Mouse (Mus musculus) spleen, postnatal 0 days (tissue): ENCODE measurements around the gene Atp13a1. TPM values are rescaled to one million over a fixed set of nuclear protein-coding genes. Genes with fewer than 3 reads are reported as not detected.

Source experiments
- polyA plus RNA-seq: library from polyadenylated mRNA; unstranded; fragments of >200 nt; fragmentation: Nextera tagmentation; extraction: Ambion mirVana; gene quantifications from 2 replicates; pipeline ENCODE4 v1.2.1, GENCODE M21; 2015

The Atp13a1 gene
- polyA plus RNA-seq = 17.5 and 20.8 TPM in 2 replicates

GRCm38 (mm10) chr8:69790773-69791367 lies at the start of gene Atp13a1, which contains the start of gene Zfp866:
TSS of gene Atp13a1 (plus strand) at chr8:69791163.
TSS of gene Zfp866 (minus strand) at chr8:69791178.

GRCm38 (mm10) chr8:69749544-69750454 lies 41.2 kb upstream of the Atp13a1 start, which contains the start of gene Zfp963:
TSS of gene Zfp963 (minus strand) at chr8:69749970.

GRCm38 (mm10) chr8:69774503-69775148 lies 16.3 kb upstream of the Atp13a1 start, which contains the start of gene Gm20422:
TSS of gene Gm20422 (minus strand) at chr8:69774886.

GRCm38 (mm10) chr8:69808094-69808863 lies 17.3 kb downstream of the Atp13a1 start, which contains the start of gene Gmip:
TSS of gene Gmip (plus strand) at chr8:69808679.

GRCm38 (mm10) chr8:69822386-69823191 lies 31.6 kb downstream of the Atp13a1 start, which contains the start of gene Lpar2:
TSS of gene Lpar2 (plus strand) at chr8:69822429.

GRCm38 (mm10) chr8:69832298-69832853 lies 41.4 kb downstream of the Atp13a1 start, which contains the start of gene Pbx4:
TSS of gene Pbx4 (plus strand) at chr8:69832491.

Other genes with a start within 250 kb of the Atp13a1 start
- gene Zfp868, start 165.6 kb upstream of the Atp13a1 start, polyA plus RNA-seq = 9.2 and 9.7 TPM in 2 replicates
- 0.26 and 0.49 TPM in 2 replicates for gene Zfp964, start 136.7 kb upstream of the Atp13a1 start, polyA plus RNA-seq
- gene Zfp869, start 80.4 kb upstream of the Atp13a1 start, polyA plus RNA-seq = 11.7 and 12.9 TPM in 2 replicates
- gene Zfp963, start 41.2 kb upstream of the Atp13a1 start, polyA plus RNA-seq = 2.8 and 3.4 TPM in 2 replicates
- 0.56 and 1.1 TPM in 2 replicates for gene Gm20422, start 16.3 kb upstream of the Atp13a1 start, polyA plus RNA-seq
- gene Zfp866, start within 50 bp of the Atp13a1 start, polyA plus RNA-seq = 10.3 and 11.5 TPM in 2 replicates
- gene Gmip, start 17.5 kb downstream of the Atp13a1 start, polyA plus RNA-seq = 15.3 and 23.6 TPM in 2 replicates
- gene Lpar2, start 31.3 kb downstream of the Atp13a1 start, polyA plus RNA-seq = 0.11 and 0.17 TPM in 2 replicates
- 9.5 and 13.5 TPM in 2 replicates for gene Pbx4, start 41.3 kb downstream of the Atp13a1 start, polyA plus RNA-seq
- gene Cilp2, start 96.5 kb downstream of the Atp13a1 start, polyA plus RNA-seq = 0.13 and 0.30 TPM in 2 replicates
- 3.7 and 4.8 TPM in 2 replicates for gene Tssk6, start 111.0 kb downstream of the Atp13a1 start, polyA plus RNA-seq
- gene Ndufa13, start 111.4 kb downstream of the Atp13a1 start, polyA plus RNA-seq = 112 TPM in 2 replicates
- gene Yjefn3, start 111.5 kb downstream of the Atp13a1 start, polyA plus RNA-seq = 0.34 and 1.4 TPM in 2 replicates
- gene Gatad2a, start 205.2 kb downstream of the Atp13a1 start, polyA plus RNA-seq = 33.0 and 33.7 TPM in 2 replicates